Mouse (Mus musculus): ENCODE results near the gene Zfhx3. TPM values are rescaled to one million over a fixed set of nuclear protein-coding genes. Genes with fewer than 3 reads are reported as not detected.

Zfhx3 gene
- total RNA-seq, 4 experiments from 2014 or later: 7.9 to 9.2 (median 8.0) TPM

GRCm38 (mm10) chr8:108592028-108592724 is 649.7 kb downstream of the Zfhx3 start:
- no peak for DNase-seq (ENCODE audit: low spot score in 2 of 2)

- no peak for DNase-seq (ENCODE audit: low spot score in 2 of 2)
Measured at GRCm38 (mm10) chr8:108592990-108593589, 650.6 kb downstream of the Zfhx3 start.

- no peak for DNase-seq (ENCODE audit: low spot score in 2 of 2)
Measured at GRCm38 (mm10) chr8:108593891-108594290, 651.4 kb downstream of the Zfhx3 start.

GRCm38 (mm10) chr8:108594361-108595060 is 652.1 kb downstream of the Zfhx3 start:
- no peak for DNase-seq (ENCODE audit: low spot score in 2 of 2)

- no peak for DNase-seq (ENCODE audit: low spot score in 2 of 2)
Measured at GRCm38 (mm10) chr8:108595061-108595419, 652.6 kb downstream of the Zfhx3 start.

GRCm38 (mm10) chr8:108595721-108596495 is 653.5 kb downstream of the Zfhx3 start:
- no peak for DNase-seq (ENCODE audit: low spot score in 2 of 2)

GRCm38 (mm10) chr8:108599003-108599402 is 656.6 kb downstream of the Zfhx3 start:
- no peak for DNase-seq (ENCODE audit: low spot score in 2 of 2)

- no peak for DNase-seq (ENCODE audit: low spot score in 2 of 2)
Measured at GRCm38 (mm10) chr8:108599558-108599957, 657.1 kb downstream of the Zfhx3 start.

- no peak for DNase-seq (ENCODE audit: low spot score in 2 of 2)
Measured at GRCm38 (mm10) chr8:108608678-108609077, 666.2 kb downstream of the Zfhx3 start.

- DNase-seq (ENCODE audit: low spot score in 2 of 2): no peak
Measured at GRCm38 (mm10) chr8:108609114-108609513, 666.7 kb downstream of the Zfhx3 start.

GRCm38 (mm10) chr8:108611141-108611674 is 668.8 kb downstream of the Zfhx3 start:
- DNase-seq (ENCODE audit: low spot score in 2 of 2): no peak

- DNase-seq (ENCODE audit: low spot score in 2 of 2): no peak
Measured at GRCm38 (mm10) chr8:108611792-108612413, 669.5 kb downstream of the Zfhx3 start.

- DNase-seq (ENCODE audit: low spot score in 2 of 2): no peak
Measured at GRCm38 (mm10) chr8:108612815-108613214, 670.4 kb downstream of the Zfhx3 start.

- DNase-seq (ENCODE audit: low spot score in 2 of 2): no peak
Measured at GRCm38 (mm10) chr8:108613280-108613679, 670.8 kb downstream of the Zfhx3 start.

- DNase-seq (ENCODE audit: low spot score in 2 of 2): no peak
Measured at GRCm38 (mm10) chr8:108621296-108621695, 678.9 kb downstream of the Zfhx3 start.

- no peak for DNase-seq (ENCODE audit: low spot score in 2 of 2)
Measured at GRCm38 (mm10) chr8:108623660-108624059, 681.2 kb downstream of the Zfhx3 start.

GRCm38 (mm10) chr8:108625571-108626120 is 683.2 kb downstream of the Zfhx3 start:
- no peak for DNase-seq (ENCODE audit: low spot score in 2 of 2)

GRCm38 (mm10) chr8:108631069-108631468 is 688.6 kb downstream of the Zfhx3 start:
- no peak for DNase-seq (ENCODE audit: low spot score in 2 of 2)

- no peak for DNase-seq (ENCODE audit: low spot score in 2 of 2)
Measured at GRCm38 (mm10) chr8:108634282-108634681, 691.8 kb downstream of the Zfhx3 start.

GRCm38 (mm10) chr8:108637887-108638286 is 695.4 kb downstream of the Zfhx3 start:
- DNase-seq (ENCODE audit: low spot score in 2 of 2): no peak

- no peak for DNase-seq (ENCODE audit: low spot score in 2 of 2)
Measured at GRCm38 (mm10) chr8:108645660-108646059, 703.2 kb downstream of the Zfhx3 start.
